Mouse (Mus musculus): ENCODE data around the gene Prkag3. TPM values are rescaled to one million over a fixed set of nuclear protein-coding genes. Genes with fewer than 3 reads are reported as not detected.

Prkag3 gene
- total RNA-seq (2014; fragmentation: Nextera tagmentation) (not detected in 2 replicates), total RNA-seq (2017) (not detected in 2 replicates)

GRCm38 (mm10) chr1:74748643-74749271 lies at the start of gene Prkag3:
Gene Prkag3, minus strand, starts transcription at chr1:74749221.
- ATAC-seq (replicated peaks; ENCODE audit: poor library complexity, severe bottlenecking) = peak; percentile 83

GRCm38 (mm10) chr1:74797459-74797858 lies 48.4 kb upstream of the Prkag3 start:
- ATAC-seq (replicated peaks; ENCODE audit: poor library complexity, severe bottlenecking) = no peak

- no peak for ATAC-seq (replicated peaks; ENCODE audit: poor library complexity, severe bottlenecking)
Observed at GRCm38 (mm10) chr1:74795145-74795529, 46.1 kb upstream of the Prkag3 start.

- peak; percentile 28; the same call in 1 of the 2 replicates for ATAC-seq (replicated peaks; ENCODE audit: poor library complexity, severe bottlenecking)
Observed at GRCm38 (mm10) chr1:74794487-74795144, 45.6 kb upstream of the Prkag3 start.

GRCm38 (mm10) chr1:74792831-74793660 lies 44.0 kb upstream of the Prkag3 start:
- no peak for ATAC-seq (replicated peaks; ENCODE audit: poor library complexity, severe bottlenecking)

- no peak for ATAC-seq (replicated peaks; ENCODE audit: poor library complexity, severe bottlenecking)
Observed at GRCm38 (mm10) chr1:74791249-74791648, 42.2 kb upstream of the Prkag3 start, which contains the start of gene Wnt10a. Gene Wnt10a, plus strand, starts transcription at chr1:74791516.

GRCm38 (mm10) chr1:74790095-74790494 lies 41.1 kb upstream of the Prkag3 start:
- no peak for ATAC-seq (replicated peaks; ENCODE audit: poor library complexity, severe bottlenecking)

- ATAC-seq (replicated peaks; ENCODE audit: poor library complexity, severe bottlenecking) = peak; percentile 67
Observed at GRCm38 (mm10) chr1:74788603-74789176, 39.7 kb upstream of the Prkag3 start.

- ATAC-seq (replicated peaks; ENCODE audit: poor library complexity, severe bottlenecking) = peak; percentile 67
Observed at GRCm38 (mm10) chr1:74787846-74788245, 38.8 kb upstream of the Prkag3 start.

GRCm38 (mm10) chr1:74784041-74784759 lies 35.2 kb upstream of the Prkag3 start:
- peak; percentile 38 for ATAC-seq (replicated peaks; ENCODE audit: poor library complexity, severe bottlenecking)

GRCm38 (mm10) chr1:74783554-74783953 lies 34.5 kb upstream of the Prkag3 start:
- no peak for ATAC-seq (replicated peaks; ENCODE audit: poor library complexity, severe bottlenecking)

GRCm38 (mm10) chr1:74782045-74782444 lies 33.0 kb upstream of the Prkag3 start:
- peak; percentile 68 for ATAC-seq (replicated peaks; ENCODE audit: poor library complexity, severe bottlenecking)

- ATAC-seq (replicated peaks; ENCODE audit: poor library complexity, severe bottlenecking) = no peak
Observed at GRCm38 (mm10) chr1:74778934-74779486, 30.0 kb upstream of the Prkag3 start.

- peak; percentile 51 for ATAC-seq (replicated peaks; ENCODE audit: poor library complexity, severe bottlenecking)
Observed at GRCm38 (mm10) chr1:74775816-74776215, 26.8 kb upstream of the Prkag3 start.

- ATAC-seq (replicated peaks; ENCODE audit: poor library complexity, severe bottlenecking) = no peak
Observed at GRCm38 (mm10) chr1:74774062-74774461, 25.0 kb upstream of the Prkag3 start.

GRCm38 (mm10) chr1:74773136-74773535 lies 24.1 kb upstream of the Prkag3 start:
- peak; percentile 89 for ATAC-seq (replicated peaks; ENCODE audit: poor library complexity, severe bottlenecking)

- ATAC-seq (replicated peaks; ENCODE audit: poor library complexity, severe bottlenecking) = no peak
Observed at GRCm38 (mm10) chr1:74771931-74772620, 23.1 kb upstream of the Prkag3 start.

- no peak for ATAC-seq (replicated peaks; ENCODE audit: poor library complexity, severe bottlenecking)
Observed at GRCm38 (mm10) chr1:74771845-74771930, 22.7 kb upstream of the Prkag3 start, which contains the start of gene Wnt6. Gene Wnt6, plus strand, starts transcription at chr1:74771892.

- no peak for ATAC-seq (replicated peaks; ENCODE audit: poor library complexity, severe bottlenecking)
Observed at GRCm38 (mm10) chr1:74771467-74771844, 22.4 kb upstream of the Prkag3 start.
